Mouse (Mus musculus): ENCODE data around the gene Ccdc85b.
A peak's percentile ranks its signal among the peaks of the same experiment; 100 is the strongest.

- TF ChIP-seq MAFK (IDR thresholded peaks at IDR 0.05; ENCODE audit: insufficient read depth, low read depth, low read length) (no peak; the same call in 1 of the 2 replicates), ZC3H11A (IDR thresholded peaks at IDR 0.05; ENCODE audit: borderline replicate concordance, low read depth, low read length) (peak; percentile 44; the same call in 1 of the 2 replicates), CHD2 (IDR thresholded peaks at IDR 0.05; ENCODE audit: low read depth, low read length) (no peak)
These were observed 30.3 kb upstream of the Ccdc85b start, which contains the start of gene Mus81 for GRCm38 (mm10) chr19:5487768-5488550.
